Mouse (Mus musculus) kidney, embryonic 15.5 days (tissue): ENCODE results near the gene Sox11. TPM values are rescaled to one million over a fixed set of nuclear protein-coding genes. Genes with fewer than 3 reads are reported as not detected.
A peak's percentile ranks its signal among the peaks of the same experiment; 100 is the strongest.

Source experiments
- ATAC-seq: fragments of 200-750 bp; cut with Nextera tagmentation; replicated peaks from 2 replicates; pipeline ENCODE4 v1.8.0; 2017; ENCODE audit warnings: moderate TSS enrichment; ENCODE audit not compliant: low FRiP score
- H3K27ac ChIP-seq: fragments of 300-500 bp; sonication (generic); 2 replicates; pipeline ENCODE4 v1.5.1; 2015; ENCODE audit warnings: mild to moderate bottlenecking, inconsistent platforms
- H3K27me3 ChIP-seq: fragments of 300-500 bp; sonication (generic); 2 replicates; pipeline ENCODE4 v1.6.1; 2015; ENCODE audit warnings: inconsistent platforms
- H3K36me3 ChIP-seq: fragments of 300-500 bp; sonication (generic); 2 replicates; pipeline ENCODE4 v1.6.1; 2015; ENCODE audit warnings: inconsistent platforms
- H3K4me1 ChIP-seq: fragments of 300-500 bp; sonication (generic); 2 replicates; pipeline ENCODE4 v1.6.1; 2015; ENCODE audit warnings: inconsistent platforms
- H3K4me2 ChIP-seq: fragments of 300-500 bp; sonication (generic); 2 replicates; pipeline ENCODE4 v1.6.1; 2015; ENCODE audit warnings: moderate library complexity, mild to moderate bottlenecking, inconsistent platforms
- H3K4me3 ChIP-seq: fragments of 300-500 bp; sonication (generic); replicated peaks from 2 replicates; pipeline ENCODE4 v1.5.1; 2015; ENCODE audit warnings: mild to moderate bottlenecking, inconsistent platforms
- H3K9ac ChIP-seq: fragments of 300-500 bp; sonication (generic); 2 replicates; pipeline ENCODE4 v1.6.1; 2015; ENCODE audit warnings: mild to moderate bottlenecking, inconsistent platforms
- H3K9me3 ChIP-seq: fragments of 300-500 bp; sonication (generic); replicated peaks from 2 replicates; pipeline ENCODE4 v1.6.1; 2016; ENCODE audit warnings: inconsistent platforms
- WGBS: fragments of 180-500 bp; shearing (Covaris S2); methylation state at CpG from one replicate; pipeline ENCODE4 v1.1.7; 2015; ENCODE audit warnings: mixed read lengths; 5-methylcytosine and 5-hydroxymethylcytosine counted together
- polyA plus RNA-seq: library from polyadenylated mRNA; unstranded; fragments of >200 nt; fragmentation: Nextera tagmentation; extraction: Ambion mirVana; gene quantifications from 2 replicates; pipeline ENCODE4 v1.2.1, GENCODE M21; 2015

Gene Sox11
- polyA plus RNA-seq, 1 experiment from 2014 or later, result 71.1 TPM

DNA sequence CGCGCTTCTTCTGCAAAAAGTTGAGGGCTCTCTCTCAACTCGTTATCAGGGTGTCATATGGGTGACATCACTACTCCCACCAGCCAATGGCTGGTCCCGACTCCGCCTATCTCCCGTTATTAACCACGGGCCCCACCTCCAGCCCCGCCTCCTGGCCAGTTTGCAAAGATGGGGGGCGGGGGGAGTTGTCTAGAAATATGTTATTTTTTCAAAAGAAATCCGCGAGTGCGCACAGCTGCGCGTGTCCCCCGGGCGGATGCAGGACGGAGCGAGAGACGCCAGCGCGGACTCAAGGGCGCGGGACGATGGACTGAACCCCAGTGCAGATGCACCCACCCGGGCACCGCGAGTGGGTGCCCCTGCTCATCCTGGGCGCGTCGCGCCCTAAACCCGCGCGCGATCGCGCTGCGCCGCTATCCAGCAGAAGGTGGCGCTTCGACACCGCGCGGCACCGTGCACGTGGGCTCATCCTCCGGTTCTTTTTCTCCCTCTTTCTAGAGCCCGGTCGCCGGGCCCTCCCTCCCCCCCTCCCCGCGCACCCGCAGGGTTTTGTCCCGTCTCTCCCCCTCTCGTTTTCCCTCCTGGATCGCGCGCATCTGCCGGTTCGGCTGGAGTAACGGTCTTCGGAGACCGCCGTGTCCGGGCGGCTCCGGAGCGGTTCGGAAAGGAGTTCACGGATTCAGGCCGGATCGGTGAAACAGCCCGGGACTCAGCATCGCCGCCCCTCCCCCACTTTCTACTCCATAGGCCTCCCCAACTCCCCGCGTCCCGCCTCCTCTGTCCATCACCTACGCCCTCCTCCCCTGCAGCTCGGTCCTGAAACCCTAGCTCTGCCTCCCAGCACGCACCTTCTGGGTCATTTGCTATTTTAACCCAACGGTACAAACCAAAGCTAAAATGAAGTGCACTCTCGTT lies 574 bp upstream of the Sox11 start:
- ATAC-seq, result peak; percentile 92
- WGBS, result under 1% methylated on average over 81 of the region's 83 CpGs
- H3K36me3 ChIP-seq, result no peaks in the 10 kb centered on the region
- H3K4me2 ChIP-seq, result peak overlapping the region; percentile 69
- peak overlapping the region; percentile 63 for H3K4me3 ChIP-seq
- H3K4me1 ChIP-seq, result peaks cover 12% of the 10 kb centered on the region
- peak overlapping the region; percentile 61 for H3K9ac ChIP-seq
- H3K27ac ChIP-seq, result peak overlapping the region; percentile 97
- no peaks in the 10 kb centered on the region for H3K27me3 ChIP-seq
- no peaks in the 10 kb centered on the region for H3K9me3 ChIP-seq

DNA sequence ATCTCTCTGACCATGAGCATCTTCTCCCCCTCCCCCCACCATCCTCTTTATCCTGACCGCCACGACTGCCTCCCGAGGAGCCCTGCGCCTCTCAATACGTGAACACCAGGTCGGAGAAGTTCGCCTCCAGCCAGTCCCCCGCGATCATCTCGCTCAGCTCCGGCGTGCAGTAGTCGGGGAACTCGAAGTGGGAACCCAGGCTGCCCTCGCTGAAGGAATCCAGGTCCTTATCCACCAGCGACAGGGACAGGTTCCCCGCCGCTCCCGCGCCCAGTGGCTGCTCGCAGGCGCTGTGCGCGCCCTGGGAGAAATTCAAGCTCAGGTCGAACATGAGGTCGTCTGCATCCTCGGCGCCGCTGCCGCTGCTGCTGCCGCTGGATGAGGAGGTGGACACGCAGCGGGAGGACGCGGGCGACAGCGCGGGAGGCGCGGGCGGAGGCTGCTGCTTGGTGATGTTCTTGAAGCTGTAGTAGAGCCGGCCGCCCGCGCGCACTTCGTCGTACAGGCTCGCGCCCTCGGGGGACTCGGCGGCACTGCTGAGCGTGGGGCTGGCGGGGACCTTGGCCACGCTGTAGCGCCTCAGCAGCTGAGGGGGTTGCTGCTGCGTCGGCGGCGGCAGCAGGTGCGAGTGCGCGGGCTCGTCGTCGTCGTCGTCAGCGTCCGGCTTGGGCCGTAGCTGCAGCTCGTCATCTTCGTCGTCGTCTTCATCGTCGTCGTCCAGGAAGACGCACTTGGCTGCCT lies 1.1 kb downstream of the Sox11 start:
- peak overlapping the region; percentile 63 for H3K4me3 ChIP-seq
- peaks cover 14% of the 10 kb centered on the region for H3K4me1 ChIP-seq
- no peak for ATAC-seq
- H3K27ac ChIP-seq, result peak overlapping the region; percentile 97
- H3K4me2 ChIP-seq, result peak overlapping the region; percentile 69
- WGBS, result under 1% methylated on average over 80 of the region's 80 CpGs
- H3K9ac ChIP-seq, result peak overlapping the region; percentile 70
- H3K9me3 ChIP-seq, result no peaks in the 10 kb centered on the region
- H3K36me3 ChIP-seq, result no peaks in the 10 kb centered on the region
- H3K27me3 ChIP-seq, result no peaks in the 10 kb centered on the region

DNA sequence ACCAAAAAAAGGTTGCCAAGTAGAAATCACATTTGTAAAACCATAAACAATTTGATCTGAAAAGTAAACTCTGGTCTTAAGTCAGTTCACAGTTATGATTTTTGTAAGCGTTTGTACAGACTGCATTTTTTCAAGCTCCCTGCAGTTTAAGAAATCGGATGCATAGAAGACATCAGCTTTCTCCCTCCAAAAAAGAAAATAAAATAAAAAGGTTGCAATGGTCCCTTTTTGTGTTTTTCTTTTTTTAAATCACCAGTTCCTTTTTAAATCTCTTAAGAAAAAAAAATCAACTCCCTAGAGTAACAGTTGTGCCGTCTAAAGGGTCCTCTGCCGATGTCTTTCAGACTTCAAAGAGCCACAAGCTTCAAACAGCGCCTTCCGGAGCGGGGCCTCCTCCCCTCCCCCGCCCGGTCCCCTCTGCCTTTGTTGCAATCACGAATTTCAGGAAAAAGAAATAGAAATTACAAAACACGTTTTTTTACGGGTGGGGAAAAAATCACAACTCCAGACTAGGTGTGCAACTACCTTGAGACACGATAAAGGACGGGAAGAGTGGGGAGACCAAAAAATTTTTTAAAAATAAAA lies 1.8 kb downstream of the Sox11 start:
- Histone ChIP-seq H3K9ac (peak overlapping the region; percentile 70), H3K27ac (peak overlapping the region; percentile 97), H3K4me2 (peak overlapping the region; percentile 69), H3K4me1 (peaks cover 15% of the 10 kb centered on the region), H3K9me3 (no peaks in the 10 kb centered on the region), H3K27me3 (no peaks in the 10 kb centered on the region), H3K4me3 (peak overlapping the region; percentile 63), H3K36me3 (no peaks in the 10 kb centered on the region)
- under 1% methylated on average over 14 of the region's 14 CpGs for WGBS
- no peak for ATAC-seq

DNA sequence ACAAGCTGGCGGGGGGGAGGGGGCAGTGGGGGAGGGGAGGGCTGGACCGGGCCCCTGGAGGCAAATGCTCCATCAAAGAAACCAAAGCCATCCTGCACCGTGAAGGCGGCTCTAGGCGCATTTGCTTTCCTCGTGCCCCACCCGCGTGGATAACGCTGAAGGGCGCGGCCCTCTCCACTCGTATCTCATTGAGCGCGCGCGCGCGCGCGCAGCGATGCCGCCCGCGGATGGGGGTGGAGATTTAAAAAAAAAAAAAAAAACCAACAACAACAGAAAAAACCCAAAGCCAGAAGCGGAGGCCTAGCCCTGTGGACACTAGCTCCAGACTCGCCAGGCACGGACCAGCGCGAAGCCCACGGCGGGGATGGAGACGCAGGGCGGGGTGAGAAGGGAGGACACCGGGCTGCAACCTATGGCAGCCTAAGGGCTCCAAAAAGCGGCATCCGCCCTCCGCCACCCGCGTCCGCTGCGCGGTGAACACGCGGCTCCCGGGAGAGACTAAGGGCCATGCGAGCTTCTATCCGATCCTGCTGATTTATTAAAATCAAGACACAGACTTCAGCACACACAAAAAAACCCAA lies 3.1 kb downstream of the Sox11 start:
- WGBS, result under 1% methylated on average over 47 of the region's 47 CpGs
- H3K4me1 ChIP-seq, result peaks cover 13% of the 10 kb centered on the region
- ATAC-seq, result no peak
- H3K9me3 ChIP-seq, result no peaks in the 10 kb centered on the region
- peak overlapping the region; percentile 79 for H3K9ac ChIP-seq
- peak overlapping the region; percentile 86 for H3K4me2 ChIP-seq
- H3K27ac ChIP-seq, result peak overlapping the region; percentile 86
- peaks cover 3% of the 10 kb centered on the region; the same call in 1 of the 2 replicates for H3K36me3 ChIP-seq
- no peaks in the 10 kb centered on the region for H3K27me3 ChIP-seq
- peak overlapping the region; percentile 69 for H3K4me3 ChIP-seq

DNA sequence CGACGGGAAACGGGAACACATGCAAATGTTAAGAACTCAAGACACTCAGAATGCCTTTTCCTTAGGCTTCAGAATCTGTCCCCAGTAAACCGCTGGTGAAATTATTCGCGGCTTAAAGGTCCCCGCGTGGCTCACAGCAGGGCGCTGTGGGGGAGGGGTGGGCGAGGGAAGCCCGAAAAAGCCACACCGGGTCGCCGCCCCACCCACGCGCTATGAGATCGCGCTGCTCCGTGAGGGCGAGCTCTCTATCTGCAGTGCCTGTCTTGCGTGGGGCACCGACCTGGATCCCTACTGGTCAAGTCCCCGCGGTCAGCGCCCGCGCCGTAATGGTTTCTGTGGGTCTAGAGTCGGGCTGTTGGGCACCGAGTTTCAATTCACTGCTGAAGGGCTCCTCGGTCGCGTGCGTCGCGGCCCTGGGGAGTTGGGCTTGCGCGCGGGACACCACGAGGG lies 3.6 kb downstream of the Sox11 start:
- Histone ChIP-seq H3K4me2 (peak overlapping the region; percentile 86), H3K36me3 (peaks cover 3% of the 10 kb centered on the region; the same call in 1 of the 2 replicates), H3K27me3 (no peaks in the 10 kb centered on the region), H3K27ac (peak overlapping the region; percentile 86), H3K4me3 (peak overlapping the region; percentile 69), H3K9me3 (no peaks in the 10 kb centered on the region), H3K4me1 (peaks cover 9% of the 10 kb centered on the region; the same call in 1 of the 2 replicates), H3K9ac (peak overlapping the region; percentile 79)
- ATAC-seq, result no peak
- WGBS, result under 1% methylated on average over 40 of the region's 40 CpGs

DNA sequence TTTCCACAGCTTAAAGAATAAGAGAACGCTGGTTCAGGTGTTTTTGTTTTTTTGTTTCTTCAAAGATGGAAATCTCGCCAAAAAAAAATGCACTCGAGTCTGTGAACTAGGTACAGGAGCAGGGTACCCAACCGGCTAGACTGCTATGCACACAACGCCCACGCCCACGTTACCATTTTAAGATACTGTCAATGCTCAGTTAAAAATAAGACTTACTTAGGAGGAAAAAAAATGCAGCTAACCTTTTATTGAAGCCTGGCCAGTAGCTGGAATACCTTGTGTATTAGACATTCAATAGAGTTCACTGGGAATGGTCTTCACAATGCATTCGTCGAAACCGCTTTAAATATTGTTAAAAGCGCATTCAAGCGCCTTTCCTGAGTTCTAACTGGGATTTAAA lies 4.3 kb downstream of the Sox11 start:
- WGBS, result 4% methylated on average over 12 of the region's 12 CpGs
- no peaks in the 10 kb centered on the region for H3K27me3 ChIP-seq
- H3K9ac ChIP-seq, result peak overlapping the region; percentile 7; the same call in 1 of the 2 replicates
- H3K9me3 ChIP-seq, result no peaks in the 10 kb centered on the region
- H3K27ac ChIP-seq, result peak overlapping the region; percentile 86; the same call in 1 of the 2 replicates
- H3K36me3 ChIP-seq, result peaks cover 3% of the 10 kb centered on the region; the same call in 1 of the 2 replicates
- peak overlapping the region; percentile 69 for H3K4me3 ChIP-seq
- H3K4me1 ChIP-seq, result 0 out of 2 replicates have a peak, but pooled peaks cover 5% of the 10 kb centered on the region
- peak overlapping the region; percentile 86 for H3K4me2 ChIP-seq
- no peak for ATAC-seq

DNA sequence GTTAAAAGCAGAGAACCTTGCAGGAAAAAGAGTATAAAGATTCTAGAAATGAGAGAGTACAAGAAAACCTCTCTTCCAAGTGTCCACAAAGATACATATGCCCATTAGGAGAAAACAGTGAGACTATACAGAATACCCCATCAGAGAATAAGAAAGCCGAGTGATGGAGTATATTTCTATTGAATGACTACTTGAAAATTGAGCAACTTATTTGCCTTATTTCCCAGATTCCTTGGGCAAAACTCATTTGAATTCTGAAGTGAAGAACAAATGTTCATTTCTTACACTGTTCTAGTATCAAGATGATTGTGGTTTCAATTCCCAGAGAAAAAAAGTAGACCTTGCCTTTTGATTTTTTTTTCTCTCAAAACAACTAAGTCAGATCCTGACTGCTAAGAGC lies 4.9 kb downstream of the Sox11 start:
- Histone ChIP-seq H3K4me3 (peak overlapping the region; percentile 69), H3K9ac (no peak overlapping the region), H3K27me3 (no peaks in the 10 kb centered on the region), H3K4me2 (peak overlapping the region; percentile 86), H3K36me3 (peaks cover 3% of the 10 kb centered on the region; the same call in 1 of the 2 replicates), H3K27ac (no peak overlapping the region), H3K9me3 (no peaks in the 10 kb centered on the region), H3K4me1 (0 out of 2 replicates have a peak, but pooled peaks cover 5% of the 10 kb centered on the region)
- 47% methylated on average over 1 of the region's 1 CpGs for WGBS
- no peak for ATAC-seq

DNA sequence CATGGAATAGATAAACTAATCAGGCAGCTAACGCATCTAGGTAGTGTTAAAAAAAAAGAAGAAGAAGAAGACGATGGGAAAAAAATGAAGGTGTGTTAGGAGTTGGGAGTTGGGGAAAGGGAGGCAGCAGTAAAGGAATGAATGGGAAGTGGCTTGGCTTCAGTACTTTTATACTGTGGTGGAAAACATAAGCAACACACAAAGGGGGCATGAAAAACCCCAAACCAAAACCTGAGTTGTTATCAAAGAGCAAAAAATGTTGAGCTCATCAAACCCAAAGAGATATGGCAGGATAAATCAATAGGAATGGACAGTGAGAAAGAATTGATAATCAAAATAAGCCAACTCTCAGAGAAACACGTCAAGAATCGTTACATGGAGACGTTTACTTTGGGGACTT lies 5.6 kb downstream of the Sox11 start:
- no peak overlapping the region for H3K9ac ChIP-seq
- H3K4me2 ChIP-seq, result peak overlapping the region; percentile 86
- 0 out of 2 replicates have a peak, but pooled peaks cover 5% of the 10 kb centered on the region for H3K4me1 ChIP-seq
- no peaks in the 10 kb centered on the region for H3K27me3 ChIP-seq
- H3K9me3 ChIP-seq, result no peaks in the 10 kb centered on the region
- WGBS, result 51% methylated on average over 5 of the region's 5 CpGs
- H3K36me3 ChIP-seq, result peaks cover 3% of the 10 kb centered on the region; the same call in 1 of the 2 replicates
- H3K4me3 ChIP-seq, result no peak overlapping the region
- H3K27ac ChIP-seq, result no peak overlapping the region
- no peak for ATAC-seq

DNA sequence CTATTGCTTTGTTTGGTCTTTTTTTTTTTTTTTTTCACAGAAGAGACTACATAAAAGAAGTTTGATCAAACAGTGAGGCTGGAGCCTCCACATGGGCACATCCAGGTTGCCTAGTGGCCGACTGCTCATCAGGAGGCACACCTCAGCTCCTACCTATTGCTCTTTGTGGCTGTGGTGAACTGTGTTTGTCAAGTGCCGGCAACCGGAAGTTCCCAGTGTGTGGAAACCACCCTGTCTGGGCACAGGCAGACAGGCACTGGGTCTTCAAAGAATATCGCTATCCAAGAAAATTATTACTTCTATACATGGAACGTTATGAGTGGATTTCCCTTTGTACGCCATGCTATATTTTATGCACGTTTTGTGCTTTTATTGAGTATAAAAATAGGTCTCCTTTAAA lies 6.0 kb downstream of the Sox11 start:
- WGBS, result 68% methylated on average over 7 of the region's 7 CpGs
- no peaks in the 10 kb centered on the region for H3K27me3 ChIP-seq
- H3K9ac ChIP-seq, result no peak overlapping the region
- peaks cover 3% of the 10 kb centered on the region; the same call in 1 of the 2 replicates for H3K36me3 ChIP-seq
- no peak for ATAC-seq
- H3K27ac ChIP-seq, result no peak overlapping the region
- H3K9me3 ChIP-seq, result no peaks in the 10 kb centered on the region
- no peak overlapping the region for H3K4me2 ChIP-seq
- H3K4me3 ChIP-seq, result no peak overlapping the region
- H3K4me1 ChIP-seq, result 0 out of 2 replicates have a peak, but pooled peaks cover 5% of the 10 kb centered on the region

DNA sequence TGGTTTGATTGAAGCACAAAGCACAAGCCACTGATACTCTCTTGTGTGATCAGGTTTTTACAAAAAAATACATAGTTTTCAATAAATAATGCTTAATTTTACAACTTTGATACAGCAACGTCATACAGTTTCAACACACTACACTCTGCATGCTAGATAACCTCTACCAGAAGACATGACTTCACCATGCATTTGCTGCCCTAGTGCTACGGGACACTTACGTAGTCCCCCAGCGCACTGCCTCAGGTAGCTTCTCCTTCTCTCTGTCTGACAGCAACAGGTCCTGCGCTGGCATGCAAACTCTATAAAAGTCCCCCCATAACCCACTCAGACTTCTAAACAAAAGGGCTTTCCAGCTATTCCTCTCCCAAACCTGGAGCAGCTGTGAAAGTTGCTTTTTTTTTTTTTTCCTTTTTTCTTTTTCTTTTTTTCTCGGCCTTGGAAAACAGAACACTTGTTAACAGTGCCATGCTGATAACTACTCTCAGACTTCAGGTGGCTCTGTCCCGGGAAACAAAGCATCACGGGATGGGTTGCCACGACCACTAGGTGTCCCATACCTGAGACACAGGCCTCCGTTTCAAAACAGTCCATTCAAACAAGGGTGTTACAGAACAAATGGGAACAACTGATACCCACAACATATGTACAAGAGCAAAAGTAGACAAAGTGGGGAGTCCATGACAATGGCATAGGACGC lies 6.9 kb downstream of the Sox11 start:
- H3K27ac ChIP-seq, result no peak overlapping the region

DNA sequence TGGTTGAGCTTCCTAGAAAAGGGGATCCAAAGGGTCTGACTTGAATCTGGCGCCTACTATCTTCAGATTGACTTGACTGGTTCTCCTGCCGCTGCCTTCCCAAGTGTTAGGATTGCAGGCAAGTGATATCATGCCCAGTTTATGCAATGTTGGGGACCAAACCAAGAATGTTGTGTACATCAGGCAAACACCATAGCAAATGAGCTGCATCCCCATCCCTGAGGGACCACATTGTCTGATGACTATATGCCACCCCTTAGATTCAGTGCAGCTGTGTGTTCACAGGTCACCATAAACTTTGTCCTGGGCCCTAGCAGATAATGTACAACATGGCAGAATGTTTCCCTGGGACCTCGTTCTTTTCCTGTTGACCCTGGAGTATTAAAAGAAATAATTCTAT lies 8.8 kb downstream of the Sox11 start:
- H3K36me3 ChIP-seq, result peaks cover 3% of the 10 kb centered on the region; the same call in 1 of the 2 replicates
- H3K27me3 ChIP-seq, result no peaks in the 10 kb centered on the region
- H3K9me3 ChIP-seq, result no peaks in the 10 kb centered on the region
- H3K9ac ChIP-seq, result no peak overlapping the region
- H3K4me3 ChIP-seq, result no peak overlapping the region
- 0 out of 2 replicates have a peak, but pooled peaks cover 5% of the 10 kb centered on the region for H3K4me1 ChIP-seq
- H3K27ac ChIP-seq, result no peak overlapping the region
- ATAC-seq, result no peak
- H3K4me2 ChIP-seq, result no peak overlapping the region
- 92% methylated on average over 3 of the region's 3 CpGs for WGBS

More for the DNA sequence above, 6.9 kb downstream of the Sox11 start:
- 71% methylated on average over 11 of the region's 11 CpGs for WGBS
- Histone ChIP-seq H3K9ac (no peak overlapping the region), H3K27me3 (no peaks in the 10 kb centered on the region), H3K9me3 (no peaks in the 10 kb centered on the region), H3K4me2 (no peak overlapping the region), H3K4me1 (0 out of 2 replicates have a peak, but pooled peaks cover 5% of the 10 kb centered on the region), H3K36me3 (peaks cover 3% of the 10 kb centered on the region; the same call in 1 of the 2 replicates), H3K4me3 (no peak overlapping the region)
- no peak for ATAC-seq
